Mouse (Mus musculus) ovary, adult 18-20 months (tissue): ENCODE data around the gene Dspp.

Source experiments
- DNase-seq: peaks from one replicate; pipeline ENCODE4 v3.0.0; 2022; ENCODE audit warnings: low spot score, mixed read lengths

Gene Dspp

DNA sequence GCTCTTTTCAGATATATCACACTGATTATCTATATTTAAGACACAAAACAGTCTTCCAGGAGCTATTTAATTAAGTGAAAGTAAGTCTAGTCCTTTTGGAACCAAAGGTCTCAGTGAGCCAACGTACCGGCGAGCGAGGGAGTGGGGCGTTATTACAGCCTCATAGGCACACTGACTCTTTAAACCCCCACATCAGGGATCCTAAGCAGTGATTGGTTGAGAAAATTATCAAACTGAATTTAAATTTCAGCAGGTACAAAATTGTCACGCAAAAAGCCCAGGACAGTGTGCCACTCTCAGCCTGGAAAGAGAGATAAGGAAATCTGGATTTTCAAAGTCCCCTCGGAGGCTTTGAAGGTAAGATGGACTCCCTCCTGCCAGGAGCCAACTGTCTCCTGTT is at the start of gene Dspp:
Dspp (plus strand) TSS at position 301 of the 400 bp plus-strand sequence.
- DNase-seq, result no peak

DNA sequence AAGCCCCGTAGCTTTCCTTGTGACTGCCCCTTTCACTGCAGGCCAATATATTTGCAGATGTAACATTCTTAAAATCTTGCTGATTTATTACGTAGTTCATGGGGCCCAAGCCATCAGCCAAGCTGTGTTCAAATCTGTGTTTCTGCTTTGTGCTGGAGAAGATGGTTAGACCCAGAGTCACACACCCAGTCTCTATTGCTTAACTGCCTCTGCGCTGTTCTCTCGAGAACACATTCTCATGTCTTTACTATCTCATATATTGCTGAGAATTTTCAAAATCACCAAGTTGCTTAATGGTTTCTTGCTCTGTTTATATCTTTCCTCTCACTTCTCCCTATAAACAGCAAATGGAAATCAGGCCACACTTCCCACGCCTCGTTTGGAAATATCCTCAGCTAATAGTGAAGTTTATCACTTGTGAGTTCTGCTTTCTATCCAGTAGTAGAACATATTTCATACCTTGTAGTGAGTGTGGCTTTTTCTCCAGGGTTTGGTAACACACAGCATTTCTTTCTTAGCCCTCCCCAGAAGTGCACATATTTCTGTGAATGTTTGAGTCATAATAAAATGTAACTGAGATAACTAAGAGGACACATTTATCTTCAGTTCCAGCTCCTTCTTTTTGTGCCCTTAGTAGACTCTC is 46.4 kb upstream of the Dspp start:
- DNase-seq, result no peak

DNA sequence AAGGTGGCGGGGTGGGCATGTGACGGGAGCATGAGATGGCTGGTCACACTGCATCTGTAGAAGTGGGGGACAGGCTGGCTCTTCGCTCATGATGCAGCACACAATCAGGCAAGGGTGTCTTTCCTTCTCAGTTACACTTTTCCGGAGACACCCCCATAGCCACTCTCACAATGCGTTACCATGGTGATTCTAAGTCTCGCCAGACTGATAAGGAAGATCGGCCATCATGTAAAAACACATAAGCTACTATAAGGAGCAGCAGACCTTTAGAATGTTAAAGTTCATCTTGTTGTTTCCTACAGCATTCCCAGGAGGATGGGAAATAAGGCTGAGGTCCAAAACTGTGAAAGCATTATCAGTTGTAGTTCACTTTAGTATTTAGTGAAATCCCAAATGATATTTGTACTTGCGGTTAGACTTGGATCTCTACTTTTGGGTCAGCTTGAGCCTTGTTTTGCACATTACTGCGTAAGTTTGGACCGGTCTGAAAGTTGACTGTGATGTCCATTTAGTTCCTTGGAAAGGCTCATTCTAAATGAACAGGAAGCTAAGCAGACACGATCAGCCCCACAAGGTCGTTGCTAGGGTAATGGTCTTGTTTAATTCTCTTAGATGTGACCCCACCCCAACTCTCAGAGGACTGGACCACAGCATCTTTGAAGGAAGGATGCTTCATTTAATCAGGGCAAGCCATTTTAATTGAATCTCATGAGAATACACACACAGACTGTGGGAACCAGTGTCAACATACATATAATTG is 43.8 kb upstream of the Dspp start:
- DNase-seq, result no peak

DNA sequence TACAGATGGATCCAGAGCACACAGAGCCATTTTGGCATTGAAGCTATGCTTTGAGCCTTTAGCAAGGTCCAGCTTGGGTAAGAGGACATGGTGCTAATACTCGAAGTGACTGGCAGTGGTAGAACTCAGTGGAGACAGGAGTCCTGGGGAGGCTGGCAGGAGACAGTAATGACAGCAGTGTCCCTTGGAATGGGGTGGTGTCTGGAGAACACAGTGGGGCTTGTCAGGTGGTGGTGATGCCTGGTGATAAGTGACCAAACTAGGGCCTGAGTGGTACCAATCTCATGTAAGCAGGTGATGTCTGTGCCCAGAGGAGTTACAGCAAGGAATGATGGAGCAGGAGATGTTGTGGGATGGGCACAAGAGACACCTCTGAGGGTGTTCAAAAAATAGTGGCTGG is 43.2 kb upstream of the Dspp start:
- DNase-seq, result no peak

DNA sequence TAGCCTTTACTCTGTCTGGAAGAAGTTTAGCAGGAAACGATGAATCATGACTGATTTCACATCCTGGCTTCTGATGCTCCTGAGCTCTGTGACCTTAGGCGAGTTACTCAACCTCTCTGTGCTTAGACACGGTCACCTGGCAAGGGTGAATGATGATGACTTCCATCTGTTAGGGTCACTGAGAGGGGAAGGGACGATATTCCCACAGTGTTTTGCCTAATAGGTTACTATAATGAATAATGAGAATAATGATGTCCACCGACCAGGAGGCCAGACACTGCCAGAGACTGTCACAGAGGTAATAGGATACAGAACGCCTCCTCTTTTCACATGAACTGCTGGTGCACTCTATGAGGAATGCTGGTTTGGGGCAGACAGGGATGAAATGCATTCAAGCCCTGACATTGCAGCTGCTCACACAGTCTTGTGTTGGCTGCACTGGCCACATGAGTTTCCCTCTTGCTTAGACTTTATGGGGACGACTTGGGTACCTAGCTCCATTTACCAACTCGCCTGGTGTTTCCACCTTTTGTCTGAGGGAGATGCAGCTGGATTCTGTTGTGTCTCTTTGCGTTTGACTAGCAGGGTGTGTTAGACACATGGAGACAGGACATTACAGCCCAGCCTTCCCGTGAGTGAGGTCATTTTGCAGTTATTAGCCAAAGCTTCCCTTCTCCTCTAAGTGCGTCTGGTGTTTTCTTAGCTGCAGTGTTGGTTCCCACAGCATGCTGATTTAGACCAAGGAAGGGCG is 42.1 kb upstream of the Dspp start:
- DNase-seq, result no peak

DNA sequence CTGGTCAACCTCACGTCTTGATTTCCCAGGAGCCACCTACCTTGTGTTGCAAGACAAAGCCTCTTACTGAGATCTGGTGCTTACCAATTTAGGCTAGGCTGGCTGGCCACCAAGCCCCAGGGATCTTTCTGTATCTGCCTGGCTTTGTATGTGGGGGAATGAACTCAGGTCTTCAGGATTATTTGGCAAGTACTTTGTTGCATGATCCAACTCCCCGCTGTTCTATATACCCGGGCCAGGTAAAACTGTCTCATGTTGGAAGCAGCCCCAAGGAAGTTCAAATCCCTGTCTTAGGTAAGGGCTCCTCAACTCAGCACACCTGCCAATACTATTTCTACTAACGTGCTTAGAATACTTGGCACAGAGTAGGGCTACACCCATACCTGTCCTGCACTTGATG is 39.6 kb upstream of the Dspp start:
- DNase-seq, result no peak

DNA sequence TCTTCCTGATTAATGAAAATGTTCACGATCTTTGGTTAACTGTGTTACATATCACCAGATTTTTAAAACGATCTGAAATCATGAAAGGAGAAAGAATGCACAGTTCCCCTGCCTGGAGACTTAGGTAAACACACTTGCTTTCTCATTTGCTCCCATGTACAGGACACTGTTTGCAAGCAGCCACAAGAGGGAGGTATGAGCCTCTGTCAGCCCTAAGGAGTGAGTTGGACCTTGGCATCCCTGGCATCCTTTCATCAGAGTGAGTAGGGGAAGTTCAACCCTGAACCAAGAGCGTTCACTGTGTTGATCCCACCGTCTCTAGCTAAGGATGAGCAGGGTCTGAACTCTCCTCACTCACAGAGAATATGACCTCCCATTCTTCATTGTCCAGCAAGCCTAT is 39.0 kb upstream of the Dspp start:
- no peak for DNase-seq

DNA sequence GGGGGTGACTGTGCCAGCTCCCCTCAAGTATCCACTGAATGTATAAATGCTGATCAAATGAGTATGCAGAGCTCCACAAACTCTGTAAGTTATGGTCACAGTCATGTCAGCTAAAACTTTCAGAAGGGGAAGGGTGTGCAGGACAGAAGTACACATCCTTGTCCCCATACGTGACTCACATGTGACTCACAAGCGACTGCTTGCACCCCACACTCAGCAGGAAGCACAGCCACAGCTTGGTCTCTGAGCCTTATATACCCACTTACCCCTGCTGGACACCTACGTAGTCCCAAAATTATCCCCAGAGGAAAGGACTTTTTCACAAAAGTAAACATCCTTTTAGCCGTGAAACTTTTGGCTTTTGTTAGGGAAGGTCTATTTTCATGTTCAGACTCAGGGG is 36.8 kb upstream of the Dspp start:
- no peak for DNase-seq

DNA sequence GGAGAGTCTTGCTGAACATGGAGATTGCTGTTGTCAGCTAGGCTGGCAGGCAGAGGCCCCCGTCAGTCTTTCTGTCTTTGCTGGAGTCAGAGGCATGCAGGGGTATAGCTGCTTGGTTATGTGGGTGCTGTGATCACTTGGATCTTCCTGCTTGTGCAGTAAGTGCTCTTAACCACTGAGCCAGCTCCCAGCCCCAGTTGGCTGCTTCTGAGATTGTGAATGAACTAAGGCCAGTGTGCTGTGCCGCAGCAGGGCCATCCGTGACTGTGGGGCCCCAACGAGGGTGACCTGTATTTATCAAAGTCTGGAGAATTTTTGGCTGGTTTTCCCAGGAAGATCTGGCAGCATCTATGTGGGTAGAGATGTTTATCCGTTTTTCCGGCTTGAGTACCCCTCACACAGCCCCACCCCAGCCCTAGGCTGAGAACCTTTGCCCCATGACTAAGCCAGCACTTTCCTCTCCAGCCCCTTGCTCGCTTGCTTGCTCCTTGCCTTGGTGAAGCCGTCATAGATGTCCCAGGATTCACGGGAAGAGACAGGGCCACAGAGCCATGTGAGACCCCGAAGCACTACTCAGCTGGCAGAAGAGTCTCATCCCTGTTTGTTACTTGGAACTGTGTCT is 32.5 kb upstream of the Dspp start:
- no peak for DNase-seq

DNA sequence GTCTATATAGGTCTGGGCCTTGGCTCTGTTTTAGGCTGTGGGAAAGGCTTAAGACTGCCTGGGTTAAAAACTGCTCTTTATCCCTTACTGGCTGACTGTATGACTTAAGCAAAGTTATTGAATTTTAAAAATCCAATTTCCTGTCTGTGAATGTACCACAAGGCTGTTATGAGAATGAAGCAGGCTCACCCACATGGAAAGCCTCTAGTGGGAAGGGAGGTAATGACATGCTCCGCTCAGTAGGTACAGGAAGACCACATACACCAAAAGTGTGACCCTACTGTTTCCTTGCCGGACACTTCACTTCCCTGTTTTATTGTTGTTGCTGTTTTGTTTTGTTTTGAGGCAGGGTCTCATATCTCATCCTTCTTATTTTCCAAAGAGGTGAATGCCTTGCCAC is 29.4 kb upstream of the Dspp start:
- DNase-seq, result no peak

DNA sequence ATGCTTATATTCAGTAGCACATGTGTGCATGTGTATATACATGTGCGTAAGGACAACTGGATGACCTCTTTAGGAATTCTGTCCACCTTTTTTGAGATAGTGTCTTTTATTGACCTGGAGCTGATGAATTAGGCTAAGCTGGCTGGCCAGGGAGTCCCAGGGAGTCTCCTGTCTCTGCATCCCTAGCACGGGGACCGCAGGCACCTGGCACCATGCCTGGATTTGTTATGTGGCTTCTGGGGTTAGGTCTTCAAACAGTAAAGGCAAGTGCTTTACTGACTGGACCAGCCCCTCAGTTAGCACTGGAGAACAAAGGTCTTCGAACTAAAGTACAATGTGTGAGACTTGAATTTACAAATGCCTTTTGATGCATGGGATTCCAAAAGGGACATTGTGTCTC is 26.5 kb upstream of the Dspp start:
- DNase-seq, result no peak

DNA sequence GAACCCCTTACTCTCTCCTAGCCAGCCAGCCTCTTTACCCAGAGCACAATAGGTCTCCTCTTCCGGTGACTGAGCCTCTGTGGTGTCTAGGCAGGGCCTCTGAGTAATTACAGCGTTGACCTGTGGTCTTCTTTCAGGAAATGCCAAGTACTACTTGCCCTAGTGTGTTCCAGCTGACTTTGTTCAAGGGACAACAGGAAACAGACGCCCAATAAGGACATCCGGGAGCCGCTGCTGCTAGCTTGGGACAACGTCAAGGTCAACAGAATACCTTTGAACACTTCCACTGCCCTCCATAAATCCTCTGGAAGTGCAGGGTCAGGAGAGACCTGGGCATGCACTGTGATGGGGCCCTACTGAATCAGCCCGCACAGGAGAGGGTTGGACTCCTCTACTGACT is 21.2 kb upstream of the Dspp start:
- DNase-seq, result no peak

DNA sequence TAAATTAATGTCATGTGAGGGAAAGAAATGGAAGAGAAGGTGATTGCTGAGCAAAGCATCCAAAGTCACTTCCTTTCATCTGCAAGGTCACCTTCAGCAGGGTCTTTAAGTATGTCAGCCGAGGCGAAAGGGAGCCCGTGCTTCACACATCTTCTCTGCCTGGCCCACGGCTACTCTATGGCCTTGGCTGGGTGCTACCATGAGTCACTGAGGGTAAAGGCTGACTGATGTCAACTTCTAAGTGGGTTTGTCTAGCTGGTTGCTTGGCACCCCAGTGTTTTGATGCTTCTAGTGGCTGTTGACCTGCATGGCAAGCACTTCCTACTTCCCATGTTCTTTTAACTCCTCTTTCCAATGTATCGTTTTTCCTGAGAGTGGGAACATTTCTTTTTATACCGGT is 20.3 kb upstream of the Dspp start:
- DNase-seq, result no peak

DNA sequence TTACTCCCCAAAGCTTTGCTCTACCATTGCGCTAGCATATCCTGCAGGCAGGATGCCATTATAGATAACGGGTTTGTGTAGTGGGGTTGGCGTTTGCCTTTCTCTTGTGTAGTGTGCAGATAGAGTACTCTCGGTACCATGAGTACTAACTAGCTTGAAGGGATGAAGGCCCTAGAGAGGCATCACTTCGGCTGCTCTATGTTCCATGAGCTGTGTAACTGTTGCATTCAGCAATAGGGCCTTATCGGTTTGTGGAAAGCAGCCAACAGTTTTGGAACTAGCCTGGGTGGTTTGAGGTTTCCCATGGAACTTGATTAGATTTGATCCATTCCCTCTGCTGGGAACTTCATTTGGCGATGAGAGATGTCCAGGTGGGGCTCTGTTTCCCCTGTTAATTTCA is 12.8 kb upstream of the Dspp start:
- DNase-seq, result no peak

DNA sequence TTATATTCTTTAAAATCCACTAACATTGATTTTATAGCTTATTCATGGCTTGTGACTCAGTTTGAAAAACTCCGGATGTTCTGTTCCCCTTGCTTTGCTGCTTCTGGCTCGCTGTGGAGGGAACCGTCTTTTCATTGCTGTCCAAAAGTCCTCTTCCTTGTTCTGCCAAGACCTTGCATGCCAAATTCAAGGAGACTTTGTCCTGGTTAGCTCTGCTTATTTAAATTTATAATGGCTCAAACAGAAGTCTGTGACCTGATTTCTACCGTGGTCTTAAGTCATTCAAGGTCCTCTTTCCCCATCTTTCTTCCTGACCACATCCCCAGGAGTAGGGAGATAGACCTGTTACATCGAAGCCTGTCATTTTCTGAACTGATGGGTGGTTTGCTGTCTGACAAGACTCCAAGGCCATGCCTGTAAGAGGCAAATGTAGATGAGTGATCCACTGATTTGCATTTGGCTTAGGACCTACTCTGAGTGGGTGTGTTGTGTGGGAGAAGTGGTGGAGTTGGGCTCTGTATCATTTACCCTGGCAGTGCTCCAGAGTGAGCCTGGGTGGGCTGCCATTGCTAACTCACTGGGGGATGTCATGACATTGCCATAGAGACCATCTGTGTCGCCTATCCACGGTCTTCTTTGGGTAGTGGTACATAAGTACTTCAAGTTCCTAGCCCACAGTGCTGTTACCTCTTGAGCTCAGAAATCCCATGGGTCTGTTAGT is 12.0 kb upstream of the Dspp start:
- no peak for DNase-seq

DNA sequence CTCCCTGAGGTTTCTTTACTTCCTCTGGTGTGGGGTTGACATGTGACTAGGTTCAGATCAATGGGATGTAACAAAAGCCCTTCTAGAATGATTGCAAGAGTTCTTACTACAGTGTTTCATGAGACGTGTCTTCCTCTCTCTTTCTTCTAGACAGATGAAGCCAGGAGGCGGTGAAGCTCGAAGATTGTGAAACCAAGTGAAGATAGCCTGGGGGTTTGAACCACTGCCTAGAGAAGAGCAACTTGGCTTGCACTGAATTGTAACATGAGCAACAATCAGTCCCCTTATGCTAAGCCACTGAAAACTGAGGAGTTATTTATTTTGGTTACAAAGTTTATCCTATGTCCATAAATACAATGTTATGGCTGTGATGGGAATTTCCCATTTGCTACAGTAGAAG is 9.9 kb upstream of the Dspp start:
- no peak for DNase-seq

DNA sequence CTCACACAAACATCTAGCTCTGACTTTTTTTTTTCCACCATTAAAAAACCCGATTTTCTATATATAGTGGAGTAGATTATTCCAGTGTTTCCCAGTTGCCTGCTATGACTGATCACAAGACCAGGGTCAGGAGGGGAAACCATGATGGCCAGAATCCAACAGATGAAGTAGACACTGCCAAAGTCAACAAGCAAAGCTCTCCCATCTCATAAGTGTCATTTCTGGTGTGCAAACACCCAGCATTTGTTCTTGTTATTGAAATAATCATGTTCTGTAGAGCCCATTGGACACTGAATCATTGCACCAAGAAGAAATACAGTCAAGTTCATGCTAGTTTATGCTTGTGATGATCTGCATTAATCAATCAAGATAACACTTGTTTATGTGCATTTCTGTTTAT is 9.1 kb upstream of the Dspp start:
- no peak for DNase-seq

DNA sequence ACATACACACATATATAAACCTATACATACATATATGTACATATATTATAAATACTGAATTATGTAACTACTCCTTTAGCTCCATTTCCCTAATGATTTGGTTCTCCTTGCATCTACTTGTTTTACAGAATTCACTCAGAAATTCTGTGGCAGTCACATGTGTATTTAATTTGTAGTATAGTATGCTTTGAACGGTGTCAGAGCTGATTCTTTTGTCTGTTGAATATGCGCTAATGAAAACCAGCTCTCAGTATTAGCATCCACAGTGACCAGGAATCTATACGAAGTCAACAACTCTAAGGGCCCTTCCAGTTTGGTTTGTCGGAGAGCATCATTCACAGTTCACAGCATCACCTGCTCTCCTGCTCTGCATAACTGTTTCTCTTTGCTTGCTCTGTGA is 7.0 kb upstream of the Dspp start:
- DNase-seq, result no peak

DNA sequence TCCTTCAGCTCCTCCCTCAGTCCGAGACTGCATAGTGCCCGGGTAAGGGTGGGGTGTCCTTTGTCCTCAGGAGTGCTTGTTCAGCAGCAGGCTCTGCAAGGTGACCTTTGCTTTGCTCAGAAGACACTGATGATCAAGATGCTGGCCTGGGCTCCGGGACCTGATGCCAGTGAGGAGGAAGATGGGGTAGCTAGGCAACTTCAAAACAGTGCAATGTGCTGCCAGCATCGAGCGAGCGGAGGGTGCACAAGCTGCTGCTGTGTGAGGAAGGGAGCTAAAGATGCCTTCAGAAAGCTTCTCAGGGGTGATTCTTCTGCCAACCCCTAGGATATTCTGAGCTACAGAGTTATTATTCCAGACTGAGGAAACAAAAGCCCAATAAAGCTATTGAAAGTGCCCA is 2.6 kb downstream of the Dspp start:
- no peak for DNase-seq

DNA sequence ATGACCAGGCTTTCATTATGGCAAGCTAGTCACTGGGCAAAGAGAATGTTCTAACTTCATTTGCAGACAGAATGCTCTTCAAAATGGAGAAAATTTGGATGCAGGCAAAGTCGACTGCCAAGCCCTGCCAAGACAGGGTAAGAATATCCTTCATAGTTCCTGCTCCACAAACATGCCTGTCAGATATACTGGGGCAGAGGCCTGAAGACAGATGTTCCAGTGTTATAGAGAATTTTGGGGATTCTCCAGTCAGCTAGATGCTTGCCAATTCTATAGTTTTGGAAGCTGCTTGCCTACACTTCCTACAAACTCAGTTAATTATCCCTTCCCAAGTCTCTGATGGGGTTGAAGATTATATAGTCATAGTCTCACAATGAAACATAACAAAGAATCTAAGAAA is 13.2 kb downstream of the Dspp start:
- no peak for DNase-seq

DNA sequence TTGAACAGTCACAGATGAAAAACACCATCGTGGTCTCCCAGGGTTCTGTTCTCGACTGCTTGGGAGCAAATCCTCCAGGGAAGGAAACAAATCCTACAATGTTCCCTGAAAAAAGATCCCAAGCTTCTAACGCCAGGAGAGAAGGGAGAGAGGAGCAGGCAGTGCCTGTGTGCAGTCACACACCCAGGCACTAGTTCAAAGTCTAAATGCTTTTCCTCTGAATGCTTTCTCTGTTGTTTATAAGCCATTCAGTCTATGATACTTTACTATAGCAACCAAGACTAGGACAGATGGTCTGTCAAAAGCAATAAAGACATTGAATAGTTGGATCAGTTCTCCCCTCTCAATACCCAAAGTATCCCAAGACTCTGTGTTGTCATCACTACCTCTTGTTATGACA is 16.8 kb downstream of the Dspp start:
- DNase-seq, result no peak

DNA sequence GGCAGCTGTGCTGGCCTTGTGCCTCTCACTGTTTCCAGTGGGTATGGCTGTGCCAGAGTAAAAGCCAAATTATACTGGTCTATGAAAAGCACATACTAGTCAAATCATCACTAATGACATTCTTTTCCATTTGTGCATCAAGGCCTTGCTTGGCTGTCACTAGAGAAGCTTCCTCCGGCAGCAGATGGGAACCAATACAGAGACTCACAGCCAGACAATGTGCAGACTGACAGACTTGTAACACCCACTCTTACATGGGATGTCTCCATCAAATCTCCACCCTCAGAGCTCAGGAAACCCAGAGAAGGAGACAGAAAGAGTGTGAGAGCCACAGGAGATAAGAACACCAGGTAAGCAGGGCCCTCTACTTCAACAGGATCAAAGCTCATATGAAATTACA is 24.6 kb downstream of the Dspp start:
- no peak for DNase-seq
